ENCODE assay signal across 29 mouse cellular contexts in genomic region chr12:72942171-72942570, GRCm38 (mm10). TPM values are rescaled to one million over a fixed set of nuclear protein-coding genes. Genes with fewer than 3 reads are reported as not detected.
DNase-seq lines count a peak whose midpoint lies in the region; ATAC-seq lines count a peak whose summit lies in the region.
"Had no signal": no experiment of that assay in that cellular context is flagged by ENCODE, and none has a peak within 500 bp of the region (broad histone marks: within the 10 kb centered on the region; RNA-seq: fewer than 3 reads in every experiment).

No protein-coding gene starts in this region.

- no peak for ATAC-seq in forebrain, embryonic 12.5 days (ENCODE audit: low FRiP score)
- ATAC-seq in hindbrain, embryonic 11.5 days (ENCODE audit: low FRiP score), result no peak
- ATAC-seq: intestine, postnatal 0 days; Patski had no signal

- H3K4me1 ChIP-seq in forebrain, embryonic 10.5 days, result peaks cover 46% of the 10 kb centered on the region
- peaks cover 25% of the 10 kb centered on the region for H3K4me1 ChIP-seq in forebrain, embryonic 12.5 days
- peaks cover 4% of the 10 kb centered on the region; the same call in 1 of the 2 replicates for H3K4me1 ChIP-seq in hindbrain, embryonic 11.5 days (replicated peaks; ENCODE audit: control insufficient read depth, insufficient read depth, low read length)
- H3K4me1 ChIP-seq in hindbrain, embryonic 10.5 days (replicated peaks), result peaks cover 31% of the 10 kb centered on the region
- H3K4me1 ChIP-seq in embryonic facial prominence, embryonic 10.5 days, result peaks cover 44% of the 10 kb centered on the region

- no peak overlapping the region for H3K9ac ChIP-seq in forebrain, embryonic 12.5 days
- H3K9ac ChIP-seq in hindbrain, embryonic 11.5 days (ENCODE audit: low read depth, low read length), result no peak overlapping the region
- H3K9ac ChIP-seq: embryonic facial prominence, embryonic 13.5 days; heart, embryonic 12.5 days; heart, embryonic 15.5 days; hindbrain, embryonic 12.5 days; hindbrain, embryonic 15.5 days had no signal

- no peak overlapping the region for H3K4me2 ChIP-seq in forebrain, embryonic 12.5 days
- H3K4me2 ChIP-seq in hindbrain, embryonic 11.5 days (replicated peaks; ENCODE audit: low read depth, low read length), result no peak overlapping the region
- H3K4me2 ChIP-seq: embryonic facial prominence, embryonic 13.5 days; heart, embryonic 12.5 days; heart, embryonic 15.5 days; hindbrain, embryonic 12.5 days; hindbrain, embryonic 15.5 days had no signal

- H3K27me3 ChIP-seq in forebrain, embryonic 10.5 days (ENCODE audit: poor library complexity, severe bottlenecking), result peaks cover 100% of the 10 kb centered on the region
- H3K27me3 ChIP-seq in forebrain, embryonic 12.5 days, result peaks cover 98% of the 10 kb centered on the region
- H3K27me3 ChIP-seq in hindbrain, embryonic 11.5 days (ENCODE audit: control insufficient read depth, insufficient read depth, low read length), result peaks cover 90% of the 10 kb centered on the region
- peaks cover 100% of the 10 kb centered on the region for H3K27me3 ChIP-seq in hindbrain, embryonic 10.5 days (ENCODE audit: insufficient read depth, poor library complexity, severe bottlenecking)
- H3K27me3 ChIP-seq in embryonic facial prominence, embryonic 10.5 days (replicated peaks; ENCODE audit: low read depth, poor library complexity, severe bottlenecking), result peaks cover 100% of the 10 kb centered on the region
- H3K27me3 ChIP-seq: CH12.LX had no signal

- peak overlapping the region; percentile 46; the same call in 1 of the 2 replicates for H3K4me3 ChIP-seq in forebrain, embryonic 10.5 days
- no peak overlapping the region for H3K4me3 ChIP-seq in forebrain, embryonic 12.5 days (replicated peaks)
- H3K4me3 ChIP-seq in hindbrain, embryonic 11.5 days (ENCODE audit: low read depth, low read length), result no peak overlapping the region
- H3K4me3 ChIP-seq in hindbrain, embryonic 10.5 days, result no peak overlapping the region
- peak overlapping the region; percentile 52; the same call in 1 of the 2 replicates for H3K4me3 ChIP-seq in embryonic facial prominence, embryonic 10.5 days
- H3K4me3 ChIP-seq: embryonic facial prominence, embryonic 13.5 days; erythroblast, embryonic 14.5 days; heart, embryonic 12.5 days; heart, embryonic 15.5 days; hindbrain, embryonic 12.5 days; hindbrain, embryonic 15.5 days had no signal

- WGBS in forebrain, embryonic 10.5 days, result 18% methylated on average over 6 of the region's 6 CpGs
- 21% methylated on average over 6 of the region's 6 CpGs for WGBS in forebrain, embryonic 12.5 days
- 17% methylated on average over 6 of the region's 6 CpGs for WGBS in hindbrain, embryonic 11.5 days
- WGBS in hindbrain, embryonic 10.5 days, result 22% methylated on average over 6 of the region's 6 CpGs
- 17% methylated on average over 6 of the region's 6 CpGs for WGBS in embryonic facial prominence, embryonic 10.5 days

- H3K9me3 ChIP-seq in forebrain, embryonic 10.5 days, result no peaks in the 10 kb centered on the region
- no peaks in the 10 kb centered on the region for H3K9me3 ChIP-seq in forebrain, embryonic 12.5 days
- H3K9me3 ChIP-seq in hindbrain, embryonic 11.5 days (ENCODE audit: control insufficient read depth, low read length), result no peaks in the 10 kb centered on the region
- H3K9me3 ChIP-seq in hindbrain, embryonic 10.5 days, result no peaks in the 10 kb centered on the region
- no peaks in the 10 kb centered on the region for H3K9me3 ChIP-seq in embryonic facial prominence, embryonic 10.5 days
- H3K9me3 ChIP-seq: embryonic facial prominence, embryonic 13.5 days; G1E; heart, embryonic 12.5 days; heart, embryonic 15.5 days; hindbrain, embryonic 12.5 days; hindbrain, embryonic 15.5 days had no signal

- no peaks in the 10 kb centered on the region for H3K36me3 ChIP-seq in forebrain, embryonic 10.5 days (replicated peaks)
- H3K36me3 ChIP-seq in forebrain, embryonic 12.5 days (replicated peaks), result no peaks in the 10 kb centered on the region
- no peaks in the 10 kb centered on the region for H3K36me3 ChIP-seq in hindbrain, embryonic 11.5 days (ENCODE audit: control insufficient read depth, insufficient read depth, low read length)
- no peaks in the 10 kb centered on the region for H3K36me3 ChIP-seq in hindbrain, embryonic 10.5 days
- no peaks in the 10 kb centered on the region for H3K36me3 ChIP-seq in embryonic facial prominence, embryonic 10.5 days (replicated peaks)
- H3K36me3 ChIP-seq: embryonic facial prominence, embryonic 13.5 days; G1E; heart, embryonic 12.5 days; heart, embryonic 15.5 days; hindbrain, embryonic 12.5 days; hindbrain, embryonic 15.5 days had no signal

- no peak for DNase-seq in forebrain, embryonic 10.5 days (ENCODE audit: extremely low spot score, low spot score)
- DNase-seq in hindbrain, embryonic 11.5 days (ENCODE audit: low spot score), result peak; percentile 35
- no peak for DNase-seq in hindbrain, embryonic 10.5 days (ENCODE audit: low spot score)
- no peak for DNase-seq in embryonic facial prominence, embryonic 10.5 days (ENCODE audit: low spot score)
- no peak for DNase-seq in right cerebral cortex, postnatal 14 days
- DNase-seq: adrenal gland, postnatal 10 days; adrenal gland, postnatal 36 days; B cell, adult 2 months; cerebellum, adult 18-20 months; cerebellum, adult 9-10 months; cerebellum, postnatal 25 days; gastrocnemius, postnatal 25 days; heart, adult 18-20 months; heart, postnatal 10 days; heart, postnatal 36 days; kidney, adult 2 months had no signal

- H3K27ac ChIP-seq in forebrain, embryonic 10.5 days, result no peak overlapping the region
- no peak overlapping the region for H3K27ac ChIP-seq in forebrain, embryonic 12.5 days
- H3K27ac ChIP-seq in hindbrain, embryonic 11.5 days (ENCODE audit: low read depth, low read length), result no peak overlapping the region
- no peak overlapping the region for H3K27ac ChIP-seq in hindbrain, embryonic 10.5 days
- H3K27ac ChIP-seq in embryonic facial prominence, embryonic 10.5 days (replicated peaks), result no peak overlapping the region
- H3K27ac ChIP-seq: embryonic facial prominence, embryonic 13.5 days; heart, embryonic 15.5 days; hindbrain, embryonic 12.5 days; hindbrain, embryonic 15.5 days had no signal

RNA-seq across cellular contexts. Expression of gene 4930447C04Rik, which starts 1.6 kb away (rescaled TPM):
- polyA plus RNA-seq in forebrain, embryonic 10.5 days (2016; fragmentation: Nextera tagmentation; extraction: Ambion mirVana), result 2.6 and 3.8 TPM in 2 replicates
- polyA plus RNA-seq in forebrain, embryonic 12.5 days (2016; fragmentation: Nextera tagmentation; extraction: Ambion mirVana), result 2.3 and 3.2 TPM in 2 replicates
- polyA plus RNA-seq in hindbrain, embryonic 11.5 days (2014; fragmentation: Nextera tagmentation; extraction: Ambion mirVana), result 2.1 TPM in 2 replicates
- polyA plus RNA-seq in hindbrain, embryonic 10.5 days (2016; fragmentation: Nextera tagmentation; extraction: Ambion mirVana), result 2.0 and 2.3 TPM in 2 replicates
- polyA plus RNA-seq in embryonic facial prominence, embryonic 10.5 days (2016; fragmentation: Nextera tagmentation; extraction: Ambion mirVana), result 5.2 and 6.4 TPM in 2 replicates
- polyA plus RNA-seq: erythroblast, embryonic 14.5 days; G1E; kidney, adult 2 months; Patski had no signal

RNA-seq across cellular contexts. Expression of gene Six6, which starts 2.5 kb away (rescaled TPM):
- polyA plus RNA-seq in forebrain, embryonic 10.5 days (2016; fragmentation: Nextera tagmentation; extraction: Ambion mirVana), result 3.2 and 8.0 TPM in 2 replicates
- polyA plus RNA-seq in forebrain, embryonic 12.5 days (2016; fragmentation: Nextera tagmentation; extraction: Ambion mirVana), result 0.26 and 1.6 TPM in 2 replicates
- 0.09 TPM in 1 of 2 replicates, not detected in the other for polyA plus RNA-seq in hindbrain, embryonic 11.5 days (2014; fragmentation: Nextera tagmentation; extraction: Ambion mirVana)
- 0.14 and 0.77 TPM in 2 replicates for polyA plus RNA-seq in hindbrain, embryonic 10.5 days (2016; fragmentation: Nextera tagmentation; extraction: Ambion mirVana)
- polyA plus RNA-seq in embryonic facial prominence, embryonic 10.5 days (2016; fragmentation: Nextera tagmentation; extraction: Ambion mirVana), result 6.5 and 8.7 TPM in 2 replicates
- polyA plus RNA-seq: embryonic facial prominence, embryonic 13.5 days; erythroblast, embryonic 14.5 days; G1E; gonadal fat pad, adult 2 months; heart, embryonic 12.5 days; heart, embryonic 15.5 days; hindbrain, embryonic 12.5 days; hindbrain, embryonic 15.5 days; intestine, embryonic 14.5 days; intestine, postnatal 0 days; kidney, adult 2 months; Patski had no signal

Comparison
In these comparisons a context has a peak if more than half of its experiments do, and no peak if none do; other contexts are left out.
1. H3K4me3 ChIP-seq: peak in forebrain, embryonic 10.5 days (single experiment) and embryonic facial prominence, embryonic 10.5 days (single experiment); none in forebrain, embryonic 12.5 days (single experiment), hindbrain, embryonic 11.5 days (single experiment) and hindbrain, embryonic 10.5 days (single experiment).